Mouse (Mus musculus) heart, postnatal 10 days (tissue): ENCODE data around the gene Ap2m1. TPM values are rescaled to one million over a fixed set of nuclear protein-coding genes. Genes with fewer than 3 reads are reported as not detected.
A peak's percentile ranks its signal among the peaks of the same experiment; 100 is the strongest.

Experiments
- DNase-seq, 2 experiments: peaks; one replicate each; pipeline ENCODE4 v3.0.0; 2021
- intact Hi-C: fragments of 180-260 bp; cut with DNase I; formaldehyde crosslinking; loops from one replicate; pipeline ENCODE4 v1.15.1; 2025
- total RNA-seq, 2 experiments: library from RNA; stranded (reverse); gene quantifications; 2 replicates each; pipeline ENCODE4 v1.2.3; 2021

Ap2m1 gene
- total RNA-seq, 2 experiments from 2014 or later: 253 to 284 TPM

DNA sequence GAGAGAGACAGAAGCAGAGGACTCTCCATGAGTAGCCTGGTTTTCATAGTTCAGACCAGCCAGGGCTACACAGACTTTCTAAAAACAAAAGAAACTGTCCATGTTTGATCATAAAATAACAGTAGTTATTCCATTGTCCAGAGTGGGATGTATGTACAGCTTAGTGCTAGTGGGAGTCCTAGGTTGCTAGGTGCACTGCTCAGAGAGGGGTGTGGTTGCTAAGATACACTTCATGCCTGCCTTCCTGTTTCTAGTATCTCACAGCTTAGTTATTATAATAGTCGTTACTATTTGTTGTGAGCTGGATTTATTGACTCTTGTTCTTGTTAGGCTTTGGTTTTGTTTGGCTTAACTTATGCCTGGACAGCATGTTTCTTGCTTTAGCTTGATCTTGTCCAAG, 29.8 kb downstream of the Ap2m1 start:
- intact Hi-C loops: no loop called here

DNA sequence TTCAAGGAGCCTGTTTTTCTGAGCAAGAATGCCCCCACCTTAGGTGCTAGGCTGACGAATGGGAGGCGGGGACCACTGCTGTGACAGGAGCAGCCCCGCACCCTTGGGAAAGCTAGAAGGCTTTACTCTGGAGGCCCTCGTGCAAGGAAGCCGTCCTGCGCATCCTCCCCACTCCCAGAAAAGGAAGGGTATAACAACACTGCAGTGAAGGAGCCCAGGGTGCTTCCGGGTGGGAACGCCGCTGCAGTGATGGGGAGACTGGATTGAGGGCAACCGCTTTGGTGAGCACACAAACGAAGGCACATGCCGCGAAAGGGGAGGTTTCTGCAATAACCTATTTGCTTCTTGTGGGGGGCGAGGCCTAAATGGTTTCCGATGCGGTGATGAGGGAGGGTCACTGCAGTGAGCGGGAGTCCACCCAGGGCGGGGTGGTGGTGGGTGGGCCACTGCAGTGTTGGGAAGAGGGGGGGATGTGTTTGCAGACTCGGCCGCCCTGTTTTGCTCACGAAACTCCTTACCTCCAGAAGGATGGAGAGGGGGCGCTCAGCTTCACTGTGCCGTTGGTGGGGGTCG, 54.2 kb downstream of the Ap2m1 start, which contains the start of gene Vwa5b2:
Gene Vwa5b2, plus strand, starts transcription at position 106 of the 573 bp plus-strand sequence.
- intact Hi-C loops: loop anchor here (5.0 kb wide), 1 partner anchor 53 kb away; no protein-coding TSS in a partner anchor

More for the DNA sequence above, 29.8 kb downstream of the Ap2m1 start:
- no peak for DNase-seq

DNA sequence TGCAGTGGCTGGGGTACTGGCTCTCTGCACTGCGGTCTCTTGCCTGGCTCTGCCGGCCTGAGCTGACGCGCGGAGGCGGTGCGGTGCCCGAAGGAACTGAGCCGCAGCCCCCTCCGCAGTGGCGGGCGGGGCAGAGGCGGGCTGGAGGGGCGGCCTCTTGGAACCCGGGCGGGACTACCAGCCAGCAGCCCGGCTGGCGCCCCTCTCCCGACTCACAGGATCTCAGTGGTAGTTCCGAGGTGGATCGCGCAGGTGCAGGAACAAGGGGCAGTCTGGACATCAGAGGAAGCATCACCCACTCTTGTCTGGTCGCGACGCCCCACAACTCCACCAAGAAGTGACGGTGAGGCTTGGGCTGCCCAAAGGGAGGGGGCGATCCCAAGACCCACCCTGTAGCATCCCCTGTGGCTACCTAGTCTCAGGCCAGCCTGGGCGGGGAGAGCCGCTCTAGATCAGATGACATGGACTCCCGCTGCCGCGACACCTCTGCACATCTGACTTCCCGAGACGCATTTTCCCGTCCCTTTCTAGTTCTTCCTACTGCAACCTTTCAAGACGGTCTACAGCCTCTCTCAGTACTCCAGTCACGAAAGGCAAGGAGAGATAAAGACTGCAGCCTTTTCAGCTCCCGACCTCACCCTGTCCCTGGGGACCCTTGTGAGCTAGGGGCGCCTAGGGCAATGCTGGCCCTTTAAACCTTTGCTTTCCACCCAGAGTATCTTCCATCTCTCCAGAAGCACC, 54.8 kb downstream of the Ap2m1 start:
- DNase-seq: peak; percentile 10 to 16
- intact Hi-C loops: loop anchor here (5.0 kb wide), 1 partner anchor 52 kb away; no protein-coding TSS in a partner anchor

More for the DNA sequence above, 54.2 kb downstream of the Ap2m1 start, which contains the start of gene Vwa5b2:
- DNase-seq: no peak

GRCm38 (mm10) chr16:20590680-20591038, 55.4 kb downstream of the Ap2m1 start:
- intact Hi-C loops: no loop called here
- DNase-seq: no peak

- peak in 1 of 2 experiments; percentile 11 for DNase-seq
- intact Hi-C loops: no loop called here
Measured at GRCm38 (mm10) chr16:20591076-20591705, 55.9 kb downstream of the Ap2m1 start.

Other genes starting within 250 kb of the Ap2m1 start
- 100 to 1,000 TPM in 1 of 2 experiments, 10 to 100 TPM in 1; 90.9 to 105 TPM for gene Parl, start 233.1 kb upstream of the Ap2m1 start, total RNA-seq
- gene Cyp2ab1, start 210.1 kb upstream of the Ap2m1 start, total RNA-seq: under 1 TPM; 0.15 to 0.22 TPM
- gene Abcc5, start 109.1 kb upstream of the Ap2m1 start, total RNA-seq: 10 to 100 TPM; 48.1 to 53.5 TPM
- gene Eif2b5, start 36.7 kb upstream of the Ap2m1 start, total RNA-seq: 10 to 100 TPM; 52.7 to 54.2 TPM
- 10 to 100 TPM; 60.7 to 61.7 TPM for gene Dvl3, start 18.5 kb upstream of the Ap2m1 start, total RNA-seq
- 10 to 100 TPM; 62.9 to 66.2 TPM for gene Abcf3, start 13.1 kb downstream of the Ap2m1 start, total RNA-seq
- gene Vwa5b2, start 54.0 kb downstream of the Ap2m1 start, total RNA-seq: 1 to 10 TPM in 1 of 2 experiments, under 1 TPM in 1; 0.30 to 1.0 TPM
- 1 to 10 TPM; 5.1 to 5.3 TPM for gene Eef1akmt4, start 76.1 kb downstream of the Ap2m1 start, total RNA-seq
- under 1 TPM in 1 of 2 experiments, not detected in 1; 0.20 TPM for gene Gm49333, start 76.1 kb downstream of the Ap2m1 start, total RNA-seq
- 10 to 100 TPM; 11.3 to 11.8 TPM for gene Alg3, start 76.3 kb downstream of the Ap2m1 start, total RNA-seq
- 1 to 10 TPM; 1.3 to 1.6 TPM for gene Camk2n2, start 85.8 kb downstream of the Ap2m1 start, total RNA-seq
- under 1 TPM; 0.62 TPM for gene Ece2, start 94.3 kb downstream of the Ap2m1 start, total RNA-seq
- 100 to 1,000 TPM; 195 TPM for gene Psmd2, start 116.2 kb downstream of the Ap2m1 start, total RNA-seq
- gene Eif4g1, start 132.8 kb downstream of the Ap2m1 start, total RNA-seq: 100 to 1,000 TPM; 353 to 356 TPM
- gene Fam131a, start 157.8 kb downstream of the Ap2m1 start, total RNA-seq: 10 to 100 TPM; 16.0 to 18.9 TPM
- gene Polr2h, start 182.2 kb downstream of the Ap2m1 start, total RNA-seq: 10 to 100 TPM; 12.5 to 13.2 TPM
- gene Clcn2, start 182.3 kb downstream of the Ap2m1 start, total RNA-seq: 1 to 10 TPM; 3.3 to 3.5 TPM
- gene Chrd, start 197.6 kb downstream of the Ap2m1 start, total RNA-seq: 1 to 10 TPM; 1.4 to 3.4 TPM
- gene Thpo, start 199.0 kb downstream of the Ap2m1 start, total RNA-seq: not detected